Mouse (Mus musculus) spleen, adult 2 months (tissue): ENCODE results near the gene Ncor1.

ENCODE experiments used
- CTCF ChIP-seq: fragments of 200-500 bp; IDR thresholded peaks from 2 replicates; pipeline ENCODE4 v1.5.1; 2011; ENCODE audit warnings: mild to moderate bottlenecking, inconsistent platforms; ENCODE audit not compliant: insufficient read depth, insufficient read length, insufficient replicate concordance; ENCODE audit errors: extremely low read depth
- POLR2A ChIP-seq: fragments of 200-500 bp; IDR thresholded peaks from 2 replicates; pipeline ENCODE4 v1.6.1; 2011; ENCODE audit warnings: low read depth, low read length, inconsistent platforms

DNA sequence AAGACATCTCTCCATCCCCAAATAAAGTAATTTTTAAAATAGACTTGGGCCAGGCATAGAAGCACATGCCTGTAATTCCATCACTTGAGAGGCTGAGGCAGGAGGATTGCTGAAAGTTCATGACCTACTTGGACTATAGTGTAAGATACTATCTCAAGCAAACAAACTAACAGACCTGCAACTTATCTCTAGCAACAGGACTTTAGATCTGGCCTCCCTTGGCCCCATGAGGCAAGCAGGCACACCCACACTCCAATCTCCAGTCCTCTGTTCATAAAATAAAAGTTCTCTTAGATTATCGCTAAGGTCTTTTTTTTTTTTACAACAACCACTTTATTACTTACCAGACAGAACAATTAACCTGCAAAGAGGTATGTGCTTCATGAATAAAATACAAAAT is 28.6 kb upstream of the Ncor1 start:
- no peak for TF ChIP-seq CTCF
- TF ChIP-seq POLR2A, result no peak
